Mouse (Mus musculus): ENCODE measurements at regions not wholly inside any gene's neighbourhood (a gene's known extent, or its start where the extent isn't known, plus 50 kb on each side); places are given as distances from the start of the nearest gene placed in this dataset.

GRCm38 (mm10) chr13:83721563-83721962 is 217.7 kb downstream of the Mef2c start:
- TF ChIP-seq POLR2A (IDR thresholded peaks at IDR 0.05; ENCODE audit: low read depth, low read length) (no peak), CTCF (IDR thresholded peaks at IDR 0.05; ENCODE audit: extremely low read depth, insufficient read depth, insufficient read length, insufficient replicate concordance) (no peak)
- 8% methylated on average over 14 of the region's 14 CpGs for WGBS
- no peak overlapping the region for H3K27ac ChIP-seq (ENCODE audit: insufficient read depth, low read length)
- H3K4me1 ChIP-seq (ENCODE audit: control insufficient read depth, insufficient read depth, insufficient read length): peaks cover 3% of the 10 kb centered on the region; the same call in 1 of the 2 replicates
- peaks cover 30% of the 10 kb centered on the region for H3K27me3 ChIP-seq (ENCODE audit: control insufficient read depth, insufficient read depth, low read length)
- no peak for DNase-seq (ENCODE audit: low read depth in 1 of 2, low spot score in 2 of 2)
- no peaks in the 10 kb centered on the region for H3K36me3 ChIP-seq (ENCODE audit: control insufficient read depth, insufficient read depth, low read length)
- no peak overlapping the region for H3K4me3 ChIP-seq (ENCODE audit: extremely low read depth, insufficient read depth, insufficient read length)

DNA sequence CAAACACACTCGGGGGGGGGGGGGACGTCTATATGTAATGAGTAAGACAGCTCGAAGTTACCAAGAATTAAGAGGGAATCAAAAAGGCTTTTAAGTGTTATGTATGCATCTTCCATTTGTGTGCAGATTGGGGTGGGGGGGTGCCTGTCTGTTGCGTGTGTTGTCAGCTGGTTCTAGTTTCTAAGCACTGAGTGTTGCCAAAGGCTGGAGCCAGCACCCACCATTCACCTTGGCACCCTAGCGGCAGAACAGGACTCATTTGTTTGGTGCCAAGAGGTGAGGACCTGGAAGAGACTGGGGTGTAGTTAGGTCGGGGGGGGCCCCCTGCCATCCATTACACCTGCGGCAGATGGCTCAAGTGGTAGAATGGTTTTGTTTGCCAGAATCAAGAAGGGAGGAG is 218.4 kb downstream of the Mef2c start:
- DNase-seq (ENCODE audit: low read depth in 1 of 2, low spot score in 2 of 2): no peak
- 8% methylated on average over 7 of the region's 7 CpGs for WGBS
- no peak for TF ChIP-seq CTCF (IDR thresholded peaks at IDR 0.05; ENCODE audit: extremely low read depth, insufficient read depth, insufficient read length, insufficient replicate concordance)
- TF ChIP-seq POLR2A (IDR thresholded peaks at IDR 0.05; ENCODE audit: low read depth, low read length): no peak
- no peaks in the 10 kb centered on the region for H3K36me3 ChIP-seq (ENCODE audit: control insufficient read depth, insufficient read depth, low read length)
- H3K4me3 ChIP-seq (ENCODE audit: extremely low read depth, insufficient read depth, insufficient read length): no peak overlapping the region
- H3K27ac ChIP-seq (ENCODE audit: insufficient read depth, low read length): no peak overlapping the region
- peaks cover 3% of the 10 kb centered on the region; the same call in 1 of the 2 replicates for H3K4me1 ChIP-seq (ENCODE audit: control insufficient read depth, insufficient read depth, insufficient read length)
- H3K27me3 ChIP-seq (ENCODE audit: control insufficient read depth, insufficient read depth, low read length): peaks cover 33% of the 10 kb centered on the region

- peaks cover 34% of the 10 kb centered on the region for H3K27me3 ChIP-seq (ENCODE audit: control insufficient read depth, insufficient read depth, low read length)
- 15% methylated on average over 3 of the region's 3 CpGs for WGBS
- peaks cover 3% of the 10 kb centered on the region; the same call in 1 of the 2 replicates for H3K4me1 ChIP-seq (ENCODE audit: control insufficient read depth, insufficient read depth, insufficient read length)
- no peaks in the 10 kb centered on the region for H3K36me3 ChIP-seq (ENCODE audit: control insufficient read depth, insufficient read depth, low read length)
- DNase-seq (ENCODE audit: low read depth in 1 of 2, low spot score in 2 of 2): no peak
- H3K27ac ChIP-seq (ENCODE audit: insufficient read depth, low read length): no peak overlapping the region
- no peak overlapping the region for H3K4me3 ChIP-seq (ENCODE audit: extremely low read depth, insufficient read depth, insufficient read length)
- no peak for TF ChIP-seq POLR2A (IDR thresholded peaks at IDR 0.05; ENCODE audit: low read depth, low read length)
- no peak for TF ChIP-seq CTCF (IDR thresholded peaks at IDR 0.05; ENCODE audit: extremely low read depth, insufficient read depth, insufficient read length, insufficient replicate concordance)
Observed at GRCm38 (mm10) chr13:83722791-83723190, 219.0 kb downstream of the Mef2c start.

DNA sequence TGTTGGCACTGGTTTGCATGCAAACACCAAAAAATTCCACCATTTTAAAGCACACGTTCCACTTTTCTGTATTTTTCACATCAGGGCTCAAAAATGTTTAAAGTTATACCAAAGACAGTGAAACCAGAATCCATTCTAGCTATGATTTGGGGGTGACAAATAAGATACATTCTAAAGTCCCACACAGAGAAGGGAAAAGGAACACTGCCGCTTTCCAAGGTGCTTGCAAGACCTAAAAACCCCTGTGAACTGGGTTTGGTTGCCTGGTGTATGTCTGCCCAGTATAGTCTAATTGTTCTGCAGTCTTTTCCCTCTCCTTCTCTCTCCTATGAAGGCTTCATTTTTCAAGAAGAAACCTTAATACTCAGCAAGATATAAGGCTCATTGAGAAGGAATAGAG is 219.6 kb downstream of the Mef2c start:
- H3K36me3 ChIP-seq (ENCODE audit: control insufficient read depth, insufficient read depth, low read length): no peaks in the 10 kb centered on the region
- no peak for DNase-seq (ENCODE audit: low read depth in 1 of 2, low spot score in 2 of 2)
- no peak overlapping the region for H3K27ac ChIP-seq (ENCODE audit: insufficient read depth, low read length)
- H3K4me1 ChIP-seq (ENCODE audit: control insufficient read depth, insufficient read depth, insufficient read length): peaks cover 3% of the 10 kb centered on the region; the same call in 1 of the 2 replicates
- WGBS: 22% methylated on average over 2 of the region's 2 CpGs
- no peak overlapping the region for H3K4me3 ChIP-seq (ENCODE audit: extremely low read depth, insufficient read depth, insufficient read length)
- TF ChIP-seq POLR2A (IDR thresholded peaks at IDR 0.05; ENCODE audit: low read depth, low read length): no peak
- no peak for TF ChIP-seq CTCF (IDR thresholded peaks at IDR 0.05; ENCODE audit: extremely low read depth, insufficient read depth, insufficient read length, insufficient replicate concordance)
- peaks cover 36% of the 10 kb centered on the region for H3K27me3 ChIP-seq (ENCODE audit: control insufficient read depth, insufficient read depth, low read length)

GRCm38 (mm10) chr13:83724196-83724595 is 220.4 kb downstream of the Mef2c start:
- TF ChIP-seq CTCF (IDR thresholded peaks at IDR 0.05; ENCODE audit: extremely low read depth, insufficient read depth, insufficient read length, insufficient replicate concordance) (no peak), POLR2A (IDR thresholded peaks at IDR 0.05; ENCODE audit: low read depth, low read length) (no peak)
- WGBS: 25% methylated on average over 3 of the region's 3 CpGs
- H3K27me3 ChIP-seq (ENCODE audit: control insufficient read depth, insufficient read depth, low read length): peaks cover 36% of the 10 kb centered on the region
- no peaks in the 10 kb centered on the region for H3K36me3 ChIP-seq (ENCODE audit: control insufficient read depth, insufficient read depth, low read length)
- H3K4me1 ChIP-seq (ENCODE audit: control insufficient read depth, insufficient read depth, insufficient read length): peaks cover 3% of the 10 kb centered on the region; the same call in 1 of the 2 replicates
- no peak for DNase-seq (ENCODE audit: low read depth in 1 of 2, low spot score in 2 of 2)
- H3K27ac ChIP-seq (ENCODE audit: insufficient read depth, low read length): no peak overlapping the region
- no peak overlapping the region for H3K4me3 ChIP-seq (ENCODE audit: extremely low read depth, insufficient read depth, insufficient read length)

- TF ChIP-seq CTCF (IDR thresholded peaks at IDR 0.05; ENCODE audit: extremely low read depth, insufficient read depth, insufficient read length, insufficient replicate concordance) (peak; percentile 63; the same call in 1 of the 2 replicates), POLR2A (IDR thresholded peaks at IDR 0.05; ENCODE audit: low read depth, low read length) (no peak)
- peak in 1 of 2 experiments; percentile 43 for DNase-seq (ENCODE audit: low read depth in 1 of 2, low spot score in 2 of 2)
- H3K36me3 ChIP-seq (ENCODE audit: control insufficient read depth, insufficient read depth, low read length): no peaks in the 10 kb centered on the region
- H3K27me3 ChIP-seq (ENCODE audit: control insufficient read depth, insufficient read depth, low read length): peaks cover 39% of the 10 kb centered on the region
- H3K4me3 ChIP-seq (ENCODE audit: extremely low read depth, insufficient read depth, insufficient read length): no peak overlapping the region
- 3% methylated on average over 11 of the region's 11 CpGs for WGBS
- peaks cover 3% of the 10 kb centered on the region; the same call in 1 of the 2 replicates for H3K4me1 ChIP-seq (ENCODE audit: control insufficient read depth, insufficient read depth, insufficient read length)
- H3K27ac ChIP-seq (ENCODE audit: insufficient read depth, low read length): no peak overlapping the region
Observed at GRCm38 (mm10) chr13:83724995-83725394, 221.2 kb downstream of the Mef2c start.

GRCm38 (mm10) chr13:83725831-83726230 is 222.0 kb downstream of the Mef2c start:
- peaks cover 44% of the 10 kb centered on the region for H3K27me3 ChIP-seq (ENCODE audit: control insufficient read depth, insufficient read depth, low read length)
- H3K27ac ChIP-seq (ENCODE audit: insufficient read depth, low read length): no peak overlapping the region
- TF ChIP-seq CTCF (IDR thresholded peaks at IDR 0.05; ENCODE audit: extremely low read depth, insufficient read depth, insufficient read length, insufficient replicate concordance): no peak
- no peak for TF ChIP-seq POLR2A (IDR thresholded peaks at IDR 0.05; ENCODE audit: low read depth, low read length)
- no peaks in the 10 kb centered on the region for H3K36me3 ChIP-seq (ENCODE audit: control insufficient read depth, insufficient read depth, low read length)
- peaks cover 8% of the 10 kb centered on the region for H3K4me1 ChIP-seq (ENCODE audit: control insufficient read depth, insufficient read depth, insufficient read length)
- no peak for DNase-seq (ENCODE audit: low read depth in 1 of 2, low spot score in 2 of 2)
- WGBS: 13% methylated on average over 13 of the region's 13 CpGs
- no peak overlapping the region for H3K4me3 ChIP-seq (ENCODE audit: extremely low read depth, insufficient read depth, insufficient read length)
